Mouse (Mus musculus) neural tube, embryonic 15.5 days (tissue): ENCODE data around the gene Gm3182. TPM values are rescaled to one million over a fixed set of nuclear protein-coding genes. Genes with fewer than 3 reads are reported as not detected.
"Not testable (repeated sequence)": the region's sequence is repeated elsewhere in the genome, so short reads cannot be mapped to it uniquely, and the experiment has no call there.

Source experiments
- ATAC-seq: fragments of 200-750 bp; cut with Nextera tagmentation; 2 replicates; pipeline ENCODE4 v1.8.0; 2017; ENCODE audit warnings: mild to moderate bottlenecking, moderate TSS enrichment, moderate library complexity; ENCODE audit not compliant: low FRiP score
- H3K27ac ChIP-seq: fragments of 300-500 bp; sonication (generic); replicated peaks from 2 replicates; pipeline ENCODE4 v1.5.1; 2015; ENCODE audit warnings: mild to moderate bottlenecking, inconsistent platforms
- H3K27me3 ChIP-seq: fragments of 300-500 bp; sonication (generic); replicated peaks from 2 replicates; pipeline ENCODE4 v1.6.1; 2015; ENCODE audit warnings: inconsistent platforms
- H3K36me3 ChIP-seq: fragments of 300-500 bp; sonication (generic); 2 replicates; pipeline ENCODE4 v1.6.1; 2015; ENCODE audit warnings: inconsistent platforms
- H3K4me1 ChIP-seq: fragments of 300-500 bp; sonication (generic); 2 replicates; pipeline ENCODE4 v1.6.1; 2015; ENCODE audit warnings: inconsistent platforms
- H3K4me2 ChIP-seq: fragments of 300-500 bp; sonication (generic); 2 replicates; pipeline ENCODE4 v1.6.1; 2015; ENCODE audit warnings: inconsistent platforms, mild to moderate bottlenecking, moderate library complexity
- H3K4me3 ChIP-seq: fragments of 300-500 bp; sonication (generic); replicated peaks from 2 replicates; pipeline ENCODE4 v1.5.1; 2015; ENCODE audit warnings: mild to moderate bottlenecking, inconsistent platforms
- H3K9ac ChIP-seq: fragments of 300-500 bp; sonication (generic); replicated peaks from 2 replicates; pipeline ENCODE4 v1.6.1; 2015; ENCODE audit warnings: mild to moderate bottlenecking, inconsistent platforms
- H3K9me3 ChIP-seq: fragments of 300-500 bp; sonication (generic); replicated peaks from 2 replicates; pipeline ENCODE4 v1.6.1; 2016; ENCODE audit warnings: inconsistent platforms
- WGBS: fragments of 180-500 bp; shearing (Covaris S2); methylation state at CpG from one replicate; pipeline ENCODE4 v1.1.7; 2015; ENCODE audit warnings: mixed read lengths; 5-methylcytosine and 5-hydroxymethylcytosine counted together
- polyA plus RNA-seq: library from polyadenylated mRNA; unstranded; fragments of >200 nt; fragmentation: Nextera tagmentation; extraction: Ambion mirVana; gene quantifications from 2 replicates; pipeline ENCODE4 v1.2.1, GENCODE M21; 2015

The Gm3182 gene
- polyA plus RNA-seq = not detected in 2 replicates

- H3K27ac ChIP-seq, ATAC-seq, H3K4me2 ChIP-seq, H3K4me1 ChIP-seq, H3K9me3 ChIP-seq, H3K9ac ChIP-seq, H3K36me3 ChIP-seq, H3K27me3 ChIP-seq, H3K4me3 ChIP-seq: not testable (repeated sequence)
- WGBS = 92% methylated on average over 1 of the region's 2 CpGs
These were observed at the start of gene Gm3182 for GRCm38 (mm10) chr14:4481445-4481844. Gm3182 (plus strand) TSS chr14:4481745.

GRCm38 (mm10) chr14:4499425-4499824, 17.9 kb downstream of the Gm3182 start:
- not testable (repeated sequence) for H3K27ac ChIP-seq, H3K9me3 ChIP-seq, ATAC-seq, H3K36me3 ChIP-seq, H3K4me1 ChIP-seq, H3K27me3 ChIP-seq
- WGBS = 3% methylated on average over 13 of the region's 25 CpGs
- peak overlapping the region; percentile 36; the same call in 1 of the 2 replicates for H3K9ac ChIP-seq
- H3K4me3 ChIP-seq = peak overlapping the region; percentile 37
- H3K4me2 ChIP-seq = peak overlapping the region; percentile 54

Other genes with a start within 250 kb of the Gm3182 start
- gene Gm3138, start 232.1 kb upstream of the Gm3182 start, polyA plus RNA-seq = not detected in 2 replicates
- gene Gm3149, start 164.5 kb upstream of the Gm3182 start, polyA plus RNA-seq = not detected in 2 replicates
- gene 2610042L04Rik, start 147.0 kb upstream of the Gm3182 start, polyA plus RNA-seq = 5.2 and 5.7 TPM in 2 replicates
- gene Gm3159, start 84.2 kb upstream of the Gm3182 start, polyA plus RNA-seq = not detected in 2 replicates
- gene Gm3164, start 66.3 kb upstream of the Gm3182 start, polyA plus RNA-seq = 5.4 and 6.0 TPM in 2 replicates
- 0.83 and 2.3 TPM in 2 replicates for gene Gm3173, start 50.8 kb upstream of the Gm3182 start, polyA plus RNA-seq
- not detected in 2 replicates for gene Gm3047, start 73.7 kb downstream of the Gm3182 start, polyA plus RNA-seq
- 0.27 TPM in 1 of 2 replicates, not detected in the other for gene Gm8159, start 150.6 kb downstream of the Gm3182 start, polyA plus RNA-seq
- gene Gm3239, start 182.4 kb downstream of the Gm3182 start, polyA plus RNA-seq = 0.97 and 1.7 TPM in 2 replicates
- not detected in 2 replicates for gene Gm7876, start 227.5 kb downstream of the Gm3182 start, polyA plus RNA-seq
- 2.6 and 3.1 TPM in 2 replicates for gene Gm3252, start 245.0 kb downstream of the Gm3182 start, polyA plus RNA-seq